Mouse (Mus musculus) thymus, postnatal 14 days (tissue): ENCODE measurements around the gene Taf6l.
"Not testable (repeated sequence)": the region's sequence is repeated elsewhere in the genome, so short reads cannot be mapped to it uniquely, and the experiment has no call there.

Experiments
- DNase-seq: peaks from one replicate; pipeline ENCODE4 v3.0.0; 2021

Taf6l gene

DNA sequence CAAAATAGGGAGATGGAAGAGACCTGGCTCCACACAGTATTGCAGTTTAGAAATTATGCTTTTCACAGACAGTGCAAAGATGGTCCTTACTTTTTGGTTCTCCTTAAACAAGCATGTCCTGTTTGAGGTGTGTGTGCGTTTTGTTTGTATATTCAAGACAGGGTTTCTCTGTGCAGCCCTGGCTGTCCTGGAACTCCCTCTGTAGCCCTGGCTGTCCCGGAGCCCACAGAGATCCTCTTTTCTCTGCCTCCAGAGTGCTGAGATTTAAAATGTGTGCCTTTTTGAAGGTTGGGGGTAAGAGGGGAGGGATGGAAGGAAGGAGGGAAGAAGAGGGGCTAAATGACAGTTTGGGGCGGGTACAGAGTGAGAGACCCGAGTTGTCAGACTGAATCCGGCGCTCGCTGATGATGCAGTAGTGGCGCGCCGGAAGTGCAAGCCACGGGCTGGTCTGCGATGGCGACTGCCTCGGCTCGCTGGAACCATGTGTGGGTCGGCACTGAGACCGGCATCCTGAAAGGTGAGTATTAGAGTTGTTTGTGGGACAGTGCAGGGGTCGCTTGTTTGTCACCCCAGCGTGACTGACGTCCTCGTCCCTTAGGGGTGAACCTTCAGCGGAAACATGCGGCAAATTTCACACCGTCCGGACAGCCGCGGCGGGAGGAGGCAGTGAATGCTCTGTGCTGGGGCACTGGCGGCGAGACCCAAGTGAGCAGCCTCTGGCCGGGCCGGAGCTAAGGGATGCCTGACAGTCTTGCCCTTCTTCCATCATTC is 50.6 kb downstream of the Taf6l start, which contains the start of gene Wdr74:
TSS of gene Wdr74 (plus strand) at position 439 of the 771 bp plus-strand sequence.
- DNase-seq = peak; percentile 92

DNA sequence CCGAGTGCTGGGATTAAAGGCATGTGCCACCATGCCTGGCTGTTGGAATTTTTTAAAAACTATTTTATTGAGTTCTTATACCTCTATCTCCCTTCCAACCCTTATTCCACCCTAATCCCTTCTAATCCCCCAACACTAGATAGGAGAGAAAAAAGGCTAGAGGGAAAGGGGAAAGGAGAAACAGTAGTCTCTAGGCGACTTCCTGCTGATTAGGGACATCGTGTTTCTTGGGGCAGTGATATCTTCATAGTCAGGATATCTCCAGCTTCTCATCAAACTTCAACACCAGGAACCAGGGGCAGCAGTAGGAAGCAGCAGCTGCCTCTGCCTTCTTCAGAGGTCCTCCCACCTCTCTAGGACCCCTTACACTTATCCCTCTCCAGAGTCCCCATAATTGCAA is 51.9 kb downstream of the Taf6l start:
- no peak for DNase-seq

DNA sequence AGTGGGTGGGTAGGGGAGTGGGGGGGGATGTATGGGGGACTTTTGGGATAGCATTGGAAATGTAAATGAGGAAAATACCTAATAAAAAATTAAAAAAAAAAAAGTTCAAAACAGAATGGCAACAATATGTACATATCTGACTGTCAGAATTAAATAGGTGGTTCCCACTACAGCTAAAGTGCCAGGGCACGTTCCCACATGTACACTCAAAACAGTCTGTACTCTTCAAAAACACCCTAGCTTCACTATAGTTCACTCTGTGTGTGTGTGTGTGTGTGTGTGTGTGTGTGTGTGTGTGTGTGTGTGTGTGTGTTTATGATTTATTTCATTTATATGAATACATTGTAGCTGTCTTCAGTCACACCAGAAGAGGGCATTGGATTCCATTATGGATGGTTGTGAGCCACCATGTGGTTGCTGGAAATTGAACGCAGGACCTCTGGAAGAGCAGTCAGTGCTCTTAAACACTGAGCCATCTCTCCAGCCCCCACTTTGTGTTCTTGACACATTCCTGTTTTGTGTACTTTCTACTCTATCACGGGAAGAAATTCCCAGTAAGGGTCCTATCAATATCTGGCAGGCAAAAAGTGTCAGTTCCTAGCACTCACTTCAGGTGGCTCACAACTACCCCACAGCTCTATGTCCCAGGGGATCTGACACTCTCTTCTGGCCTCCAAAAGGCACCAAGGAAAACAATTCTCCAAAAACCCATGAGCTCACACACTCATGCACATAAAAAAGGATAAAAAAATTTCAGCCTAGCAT is 57.7 kb downstream of the Taf6l start:
- DNase-seq = not testable (repeated sequence)

DNA sequence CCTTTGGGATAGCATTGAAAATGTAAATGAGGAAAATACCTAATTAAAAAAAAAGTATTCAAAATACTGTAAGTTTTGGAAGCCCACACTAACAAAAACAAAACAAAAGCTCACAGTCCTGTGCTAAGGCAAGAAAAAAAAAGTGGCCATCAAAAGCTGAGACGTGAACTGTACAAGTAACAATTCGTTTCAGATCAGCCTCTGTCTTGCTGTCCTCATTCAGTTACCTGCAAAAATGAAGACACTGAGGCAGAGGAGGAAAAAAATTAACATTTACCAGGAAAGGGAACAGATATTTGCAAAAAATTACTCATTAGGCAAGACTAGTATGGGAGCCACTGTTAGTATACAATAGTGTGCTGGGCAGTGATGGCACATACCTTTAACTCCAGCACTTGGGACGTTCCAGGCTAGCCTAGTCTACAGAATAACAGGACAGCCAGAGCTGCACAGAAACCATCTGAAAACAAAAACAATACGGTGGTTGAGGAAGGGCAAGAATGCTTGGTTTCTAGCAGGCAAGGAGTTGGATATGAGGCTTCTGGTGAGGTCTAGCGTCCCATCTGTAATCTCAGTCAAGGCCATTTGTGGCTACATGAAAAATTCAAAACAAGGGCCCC is 58.6 kb downstream of the Taf6l start:
- no peak for DNase-seq

DNA sequence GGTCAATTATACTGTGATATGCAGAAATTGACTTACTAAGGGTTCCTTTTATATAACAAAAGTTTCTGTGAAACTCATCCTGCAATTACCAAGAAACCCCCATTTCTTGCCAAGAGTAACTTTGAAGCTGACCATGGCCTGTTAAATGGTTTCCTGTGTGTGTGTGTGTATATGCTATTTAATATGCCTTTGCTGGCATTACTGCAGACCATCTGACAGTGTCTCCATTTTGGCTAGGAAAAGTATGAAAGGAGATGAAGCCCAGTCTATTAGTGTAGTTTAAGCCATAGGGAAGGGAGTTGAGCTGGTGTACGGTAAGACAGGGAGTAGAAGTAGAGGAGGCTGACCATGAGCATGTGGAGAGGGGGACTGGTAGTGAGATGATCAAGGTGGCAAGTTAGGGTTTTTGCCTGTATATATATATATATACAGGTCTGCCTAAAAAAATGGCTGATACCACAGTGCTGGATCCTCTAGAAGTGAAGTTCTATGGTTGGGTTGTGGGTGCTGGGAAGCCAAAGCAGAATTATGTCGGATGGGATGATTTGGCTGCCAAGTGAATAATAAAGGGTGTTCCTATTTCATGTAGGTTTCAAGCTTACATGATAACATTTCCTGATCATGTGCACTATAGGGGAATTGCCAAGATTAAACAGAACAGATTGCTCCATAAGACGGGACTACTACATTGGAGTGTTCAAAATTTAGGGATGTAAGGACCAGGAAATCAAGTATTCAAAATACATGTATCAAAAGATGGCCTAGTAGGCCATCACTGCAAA is 59.4 kb downstream of the Taf6l start:
- DNase-seq = no peak

DNA sequence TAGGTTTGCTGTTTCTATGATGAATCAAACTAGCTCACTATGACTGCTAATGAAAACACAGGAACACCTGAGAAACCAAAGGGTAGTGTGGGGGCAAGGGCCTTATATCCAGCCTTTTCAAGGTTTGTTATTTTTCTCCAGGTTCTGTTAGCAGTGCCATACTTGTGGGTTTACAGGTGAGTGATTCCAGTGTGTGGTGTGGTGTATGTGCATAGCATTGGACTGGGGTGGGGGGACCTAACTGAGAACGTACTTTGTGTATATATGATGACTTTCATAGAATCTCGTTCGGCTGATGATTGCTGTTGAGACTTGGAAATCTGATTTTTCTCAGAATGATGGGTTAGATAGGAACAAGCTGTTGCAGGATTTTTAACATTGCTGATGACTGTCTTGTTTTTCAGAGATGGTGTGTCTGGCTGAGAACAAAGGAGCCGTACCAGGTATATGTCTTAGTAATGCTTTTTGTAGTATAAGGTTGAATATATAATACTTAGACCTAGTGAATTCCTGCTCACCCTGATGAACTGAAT is 61.1 kb downstream of the Taf6l start:
- DNase-seq = no peak
